Mouse (Mus musculus): ENCODE measurements around the gene Ppp1cc.

Gene Ppp1cc

GRCm38 (mm10) chr5:122217636-122218035 lies 59.6 kb downstream of the Ppp1cc start:
- DNase-seq: no peak

- DNase-seq: no peak
Observed at GRCm38 (mm10) chr5:122218109-122218905, 60.2 kb downstream of the Ppp1cc start.

GRCm38 (mm10) chr5:122218928-122219327 lies 60.9 kb downstream of the Ppp1cc start:
- no peak for DNase-seq

GRCm38 (mm10) chr5:122219655-122220629 lies 61.9 kb downstream of the Ppp1cc start:
- no peak for DNase-seq

- no peak for DNase-seq
Observed at GRCm38 (mm10) chr5:122221085-122221484, 63.0 kb downstream of the Ppp1cc start.

GRCm38 (mm10) chr5:122224291-122224690 lies 66.2 kb downstream of the Ppp1cc start:
- DNase-seq: no peak

All from cerebellum, adult 9-10 months (tissue).